Mouse (Mus musculus) myocyte (in vitro differentiated cells): ENCODE results near the gene Ufl1.
"Not testable (repeated sequence)": the region's sequence is repeated elsewhere in the genome, so short reads cannot be mapped to it uniquely, and the experiment has no call there.

Source experiments
- CEBPB ChIP-seq: IDR thresholded peaks from 2 replicates; pipeline ENCODE4 v1.6.1; 2011; ENCODE audit warnings: mild to moderate bottlenecking, moderate library complexity; ENCODE audit not compliant: poor library complexity, insufficient read depth, severe bottlenecking
- E2F4 ChIP-seq: IDR thresholded peaks from one replicate; pipeline ENCODE4 v1.6.1; 2011; ENCODE audit warnings: mild to moderate bottlenecking, control low read depth, moderate library complexity; ENCODE audit not compliant: insufficient read depth
- MAX ChIP-seq: IDR thresholded peaks from one replicate; pipeline ENCODE4 v1.6.1; 2011; ENCODE audit warnings: low read depth, mild to moderate bottlenecking, control low read depth
- POLR2A ChIP-seq: IDR thresholded peaks from one replicate; pipeline ENCODE4 v1.6.1; 2011; ENCODE audit warnings: low read depth, mild to moderate bottlenecking, control low read depth, moderate library complexity; ENCODE audit not compliant: insufficient read length
- POLR2AphosphoS2 ChIP-seq: IDR thresholded peaks from one replicate; pipeline ENCODE4 v1.6.1; 2011; ENCODE audit warnings: low read depth, control low read depth; ENCODE audit not compliant: insufficient read length
- USF1 ChIP-seq: IDR thresholded peaks from one replicate; pipeline ENCODE4 v1.6.1; 2011; ENCODE audit warnings: low read depth, mild to moderate bottlenecking, control low read depth, moderate library complexity

GRCm38 (mm10) chr4:25235663-25236062 is 46.0 kb downstream of the Ufl1 start:
- TF ChIP-seq POLR2AphosphoS2, USF1, POLR2A, CEBPB, MAX, E2F4: not testable (repeated sequence)
